Mouse (Mus musculus) adrenal gland (tissue): ENCODE measurements at regions not wholly inside any gene's neighbourhood (a gene's known extent, or its start where the extent isn't known, plus 50 kb on each side); places are given as distances from the start of the nearest gene placed in this dataset.

Experiments used
- intact Hi-C: fragments of 180-260 bp; cut with DNase I; formaldehyde crosslinking; loops from one replicate; pipeline ENCODE4 v1.15.1; 2025

DNA sequence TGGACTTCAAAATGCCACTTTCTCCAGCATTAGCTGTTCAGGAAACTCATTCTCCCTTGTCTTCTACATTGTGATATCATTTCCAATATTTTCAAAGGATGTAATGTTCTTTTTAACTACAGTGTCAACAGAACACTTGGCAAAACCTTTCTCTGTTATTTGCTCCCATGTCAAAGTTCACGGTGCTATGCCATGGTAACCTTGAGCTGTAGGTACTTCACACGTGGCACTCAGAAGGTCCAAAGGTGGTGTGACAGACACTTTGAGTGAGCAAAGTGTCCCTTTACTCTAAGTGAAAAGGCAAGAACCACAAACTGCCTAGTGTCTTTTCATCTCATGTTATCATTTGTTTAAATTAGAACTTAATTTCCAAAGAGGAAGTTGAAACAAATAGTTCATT is 53.3 kb upstream of the Tram2 start:
- intact Hi-C loops = no loop called here

DNA sequence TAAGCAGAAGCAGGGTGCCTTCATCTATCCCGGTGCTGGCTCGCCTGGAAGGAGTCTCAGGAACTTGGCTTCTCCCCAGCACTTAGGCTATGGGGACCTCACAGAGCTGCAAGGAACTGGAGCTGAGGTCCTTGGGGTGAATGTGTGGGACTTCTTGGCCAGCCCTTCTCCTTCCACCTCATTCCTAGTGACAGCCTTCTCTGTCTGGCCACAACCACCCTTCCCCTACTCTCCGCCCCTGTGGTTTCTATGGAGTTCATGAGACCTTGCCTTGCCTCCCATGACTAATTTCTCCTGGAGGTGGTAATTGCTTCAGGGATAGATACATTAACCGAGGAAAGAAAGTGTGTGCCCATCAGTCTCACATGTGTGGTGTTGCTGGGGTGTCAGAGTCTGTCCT is 67.9 kb upstream of the Tram2 start:
- intact Hi-C loops = no loop called here

DNA sequence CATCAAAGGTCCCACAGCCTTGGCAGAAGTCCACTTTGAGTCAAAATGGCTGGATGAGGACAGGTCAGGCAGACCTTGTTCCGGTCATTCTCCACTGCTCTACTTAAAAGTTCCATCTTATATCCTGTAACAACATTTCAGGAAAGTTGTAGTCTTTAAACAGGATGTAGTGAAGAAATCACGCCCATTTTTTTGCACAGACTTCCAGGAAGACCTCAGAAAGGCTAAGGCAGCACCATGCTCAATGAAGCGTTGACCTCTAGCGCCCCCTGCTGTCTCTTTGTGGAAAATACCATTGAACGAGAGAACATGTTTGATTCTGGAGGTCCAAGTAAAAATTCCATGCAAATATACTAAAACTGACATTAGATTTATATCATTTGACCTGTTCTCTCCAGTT is 56.6 kb upstream of the Tmem14a start:
- intact Hi-C loops = loop anchor here (2.0 to 10.0 kb wide), 5 partner anchors 111 to 459 kb away; partner anchors contain the start of genes Khdc1a and Mcm3

DNA sequence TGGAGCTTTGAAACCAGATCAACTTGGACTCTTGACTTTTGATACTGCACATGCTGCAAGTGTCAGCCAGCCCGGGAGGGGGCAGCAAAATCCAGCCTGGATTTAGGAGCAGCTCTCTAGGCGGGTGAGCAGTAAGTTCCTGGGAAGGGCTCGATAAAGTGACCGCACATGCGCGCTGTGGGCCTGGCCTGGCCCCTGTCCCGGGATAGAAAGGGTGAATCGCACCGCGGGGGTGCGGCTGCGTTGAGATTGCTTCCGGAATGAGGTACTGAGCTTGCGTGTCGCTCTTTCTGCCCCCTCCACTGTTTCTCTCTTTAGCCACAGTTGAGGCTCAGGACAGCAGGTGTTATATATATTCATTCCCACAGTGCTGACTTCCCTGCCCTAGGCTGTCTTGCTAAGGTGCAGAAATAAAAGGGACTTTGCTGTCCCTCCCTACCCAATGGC is 52.1 kb upstream of the Tmem14a start:
- intact Hi-C loops = loop anchor here (5.0 to 10.0 kb wide), 3 partner anchors 51 to 342 kb away; partner anchors contain the start of genes Khdc1a, Mcm3 and Tmem14a

GRCm38 (mm10) chr1:21166762-21167161 is 51.6 kb upstream of the Tmem14a start:
- intact Hi-C loops = loop anchor here (5.0 to 10.0 kb wide), 3 partner anchors 51 to 342 kb away; partner anchors contain the start of genes Khdc1a, Mcm3 and Tmem14a
